Mouse (Mus musculus) heart, postnatal 0 days (tissue): ENCODE data around the gene Dmbt1. TPM values are rescaled to one million over a fixed set of nuclear protein-coding genes. Genes with fewer than 3 reads are reported as not detected.

Experiments used
- ATAC-seq: fragments of 200-750 bp; cut with Nextera tagmentation; 2 replicates; pipeline ENCODE4 v1.8.0; 2017; ENCODE audit warnings: low read depth, moderate number of reproducible peaks, moderate library complexity; ENCODE audit not compliant: insufficient read depth
- DNase-seq: peaks from one replicate; pipeline ENCODE4 v3.0.0-alpha.2; 2016; ENCODE audit warnings: low spot score
- H3K27ac ChIP-seq: fragments of 300-500 bp; sonication (generic); 2 replicates; pipeline ENCODE4 v1.5.1; 2014; ENCODE audit warnings: low read depth, mild to moderate bottlenecking
- H3K27me3 ChIP-seq: fragments of 300-500 bp; sonication (generic); 2 replicates; pipeline ENCODE4 v1.6.1; 2014; ENCODE audit warnings: low read length, mixed read lengths; ENCODE audit not compliant: control insufficient read depth, insufficient read depth
- H3K36me3 ChIP-seq: fragments of 300-500 bp; sonication (generic); replicated peaks from 2 replicates; pipeline ENCODE4 v1.6.1; 2014; ENCODE audit warnings: low read length, mixed read lengths; ENCODE audit not compliant: control insufficient read depth, insufficient read depth
- H3K4me1 ChIP-seq: fragments of 300-500 bp; sonication (generic); 2 replicates; pipeline ENCODE4 v1.6.1; 2014; ENCODE audit warnings: antibody characterized with exemption; ENCODE audit not compliant: control insufficient read depth, insufficient read depth
- H3K4me2 ChIP-seq: fragments of 300-500 bp; sonication (generic); 2 replicates; pipeline ENCODE4 v1.6.1; 2014; ENCODE audit warnings: low read depth, mild to moderate bottlenecking, low read length, moderate library complexity
- H3K4me3 ChIP-seq: fragments of 300-500 bp; sonication (generic); 2 replicates; pipeline ENCODE4 v1.5.1; 2014; ENCODE audit warnings: low read depth, low read length
- H3K9ac ChIP-seq: fragments of 300-500 bp; sonication (generic); replicated peaks from 2 replicates; pipeline ENCODE4 v1.6.1; 2014; ENCODE audit warnings: low read depth, low read length, mixed read lengths
- H3K9me3 ChIP-seq: fragments of 300-500 bp; sonication (generic); replicated peaks from 2 replicates; pipeline ENCODE4 v1.6.1; 2016; ENCODE audit warnings: low read length; ENCODE audit not compliant: control insufficient read depth
- CTCF ChIP-seq: IDR thresholded peaks from 2 replicates; pipeline ENCODE4 v1.5.1; 2016; ENCODE audit warnings: antibody characterized with exemption, control low read depth, low read depth
- EP300 ChIP-seq: IDR thresholded peaks from 2 replicates; pipeline ENCODE4 v1.6.1; 2016; ENCODE audit warnings: antibody characterized with exemption, low read depth
- WGBS: fragments of 180-500 bp; shearing (Covaris S2); extraction: QIAGEN DNeasy Blood & Tissue Kit; methylation state at CpG from one replicate; pipeline ENCODE4 v1.1.7; 2014; 5-methylcytosine and 5-hydroxymethylcytosine counted together
- polyA plus RNA-seq: library from polyadenylated mRNA; unstranded; fragments of >200 nt; fragmentation: Nextera tagmentation; extraction: Ambion mirVana; gene quantifications from 2 replicates; pipeline ENCODE4 v1.2.1, GENCODE M21; 2015
- total RNA-seq: library from RNA; depleted of rRNA; stranded (reverse); fragments of >200 nt; gene quantifications from 2 replicates; pipeline ENCODE4 v1.2.3, GENCODE M21; 2014; ENCODE audit warnings: low replicate concordance; rRNA removed

Dmbt1 gene
- total RNA-seq, result not detected in 2 replicates
- not detected in 2 replicates for polyA plus RNA-seq

GRCm38 (mm10) chr7:131031755-131032154 lies at the start of gene Dmbt1:
Dmbt1 (plus strand) TSS chr7:131032053.
- H3K4me1 ChIP-seq, result no peaks in the 10 kb centered on the region
- no peak within 1 kb of the TSS for H3K27ac ChIP-seq

DNA sequence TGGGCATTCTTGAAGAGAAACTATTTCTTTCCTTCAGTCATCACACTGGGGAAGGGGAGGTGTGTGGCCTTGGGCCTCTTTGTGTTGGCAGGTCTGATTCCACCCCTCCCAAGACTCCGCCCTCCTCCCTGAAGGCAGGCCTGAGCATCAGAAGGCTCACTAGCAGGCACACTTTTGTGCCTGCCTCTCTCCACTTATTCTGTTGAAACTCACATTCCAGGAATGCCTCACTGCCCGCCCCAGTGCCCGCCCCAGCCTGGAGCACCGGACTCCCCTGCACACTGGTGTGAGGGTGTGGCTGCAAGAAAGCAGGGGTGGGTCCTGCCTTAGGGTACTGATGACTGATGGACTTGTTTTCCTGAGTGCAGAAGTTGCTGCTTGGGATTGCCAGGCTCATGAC lies 49.5 kb upstream of the Dmbt1 start:
- no peak for TF ChIP-seq EP300
- no peak for TF ChIP-seq CTCF
- H3K4me1 ChIP-seq, result peaks cover 14% of the 10 kb centered on the region
- WGBS, result 37% methylated on average over 4 of the region's 4 CpGs
- no peak overlapping the region for H3K9ac ChIP-seq
- no peak overlapping the region for H3K4me2 ChIP-seq
- H3K27me3 ChIP-seq, result no peaks in the 10 kb centered on the region
- H3K4me3 ChIP-seq, result no peak overlapping the region
- peaks cover 22% of the 10 kb centered on the region for H3K36me3 ChIP-seq
- peak; percentile 29 for ATAC-seq
- no peaks in the 10 kb centered on the region for H3K9me3 ChIP-seq
- H3K27ac ChIP-seq, result no peak overlapping the region
- DNase-seq, result no peak

More at GRCm38 (mm10) chr7:131031755-131032154, at the start of gene Dmbt1:
- no peak for TF ChIP-seq EP300
- no peak for TF ChIP-seq CTCF
- Histone ChIP-seq H3K9me3 (no peaks in the 10 kb centered on the region), H3K4me3 (no peak within 1 kb of the TSS), H3K27me3 (no peaks in the 10 kb centered on the region), H3K9ac (no peak within 1 kb of the TSS), H3K36me3 (no peaks in the 10 kb centered on the region), H3K4me2 (no peak within 1 kb of the TSS)
- WGBS, result 78% methylated on average over 5 of the region's 5 CpGs
- no peak for DNase-seq
- ATAC-seq, result no peak

DNA sequence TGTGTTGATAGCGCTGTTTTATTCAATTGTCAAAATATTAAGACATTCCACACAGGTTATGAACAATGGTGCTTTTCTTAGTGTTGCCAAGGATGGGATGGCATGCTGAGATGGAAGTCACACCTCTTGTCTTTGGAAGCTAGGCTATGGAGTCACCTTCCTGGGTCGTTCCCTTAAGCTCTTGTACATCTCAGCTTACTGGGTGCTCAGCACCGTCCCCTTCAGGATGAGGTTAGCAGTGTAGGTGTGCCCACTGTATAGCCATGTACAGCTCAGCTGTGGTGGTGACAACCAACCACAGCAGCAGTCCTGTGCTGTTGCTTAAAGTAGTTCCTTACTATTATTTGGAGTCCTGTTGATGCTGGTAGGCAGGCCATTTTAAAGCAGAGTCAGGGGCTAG lies 49.0 kb upstream of the Dmbt1 start:
- no peak overlapping the region for H3K27ac ChIP-seq
- no peak for TF ChIP-seq EP300
- TF ChIP-seq CTCF, result no peak
- no peaks in the 10 kb centered on the region for H3K9me3 ChIP-seq
- ATAC-seq, result no peak
- no peak overlapping the region for H3K4me3 ChIP-seq
- H3K4me1 ChIP-seq, result peaks cover 10% of the 10 kb centered on the region
- 71% methylated on average over 3 of the region's 3 CpGs for WGBS
- DNase-seq, result no peak
- H3K4me2 ChIP-seq, result no peak overlapping the region
- peaks cover 22% of the 10 kb centered on the region for H3K36me3 ChIP-seq
- H3K27me3 ChIP-seq, result no peaks in the 10 kb centered on the region
- H3K9ac ChIP-seq, result no peak overlapping the region

DNA sequence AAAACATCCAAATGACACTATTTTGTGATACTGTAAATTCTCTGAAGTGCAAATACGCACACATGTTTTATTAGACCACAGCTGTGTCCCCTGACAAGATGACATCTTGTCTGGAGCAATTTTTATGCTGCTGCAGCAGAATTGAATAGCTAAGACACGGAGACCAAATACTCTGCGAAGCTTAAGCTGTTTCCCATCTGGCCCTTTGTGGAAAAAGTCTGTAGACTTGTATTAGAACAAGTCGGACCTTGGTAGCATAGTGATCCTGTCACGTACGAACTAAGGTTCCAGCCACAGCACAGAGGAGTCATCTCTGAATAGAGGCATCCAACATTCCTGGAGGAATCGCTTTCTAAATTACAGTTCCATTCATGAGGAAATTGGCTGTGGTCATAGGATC lies 47.6 kb upstream of the Dmbt1 start:
- 80% methylated on average over 7 of the region's 7 CpGs for WGBS
- Histone ChIP-seq H3K9ac (no peak overlapping the region), H3K4me1 (peaks cover 14% of the 10 kb centered on the region), H3K4me3 (no peak overlapping the region), H3K4me2 (no peak overlapping the region), H3K9me3 (no peaks in the 10 kb centered on the region), H3K36me3 (peaks cover 22% of the 10 kb centered on the region), H3K27me3 (no peaks in the 10 kb centered on the region), H3K27ac (no peak overlapping the region)
- no peak for TF ChIP-seq CTCF
- no peak for TF ChIP-seq EP300
- DNase-seq (no peak), ATAC-seq (no peak)

GRCm38 (mm10) chr7:130985193-130985592 lies 46.7 kb upstream of the Dmbt1 start:
- 88% methylated on average over 12 of the region's 12 CpGs for WGBS
- Histone ChIP-seq H3K27me3 (no peaks in the 10 kb centered on the region), H3K9ac (no peak overlapping the region), H3K36me3 (peaks cover 22% of the 10 kb centered on the region), H3K27ac (no peak overlapping the region), H3K9me3 (no peaks in the 10 kb centered on the region), H3K4me3 (no peak overlapping the region), H3K4me2 (no peak overlapping the region), H3K4me1 (peaks cover 17% of the 10 kb centered on the region)
- TF ChIP-seq EP300, result no peak
- DNase-seq (no peak), ATAC-seq (no peak)

DNA sequence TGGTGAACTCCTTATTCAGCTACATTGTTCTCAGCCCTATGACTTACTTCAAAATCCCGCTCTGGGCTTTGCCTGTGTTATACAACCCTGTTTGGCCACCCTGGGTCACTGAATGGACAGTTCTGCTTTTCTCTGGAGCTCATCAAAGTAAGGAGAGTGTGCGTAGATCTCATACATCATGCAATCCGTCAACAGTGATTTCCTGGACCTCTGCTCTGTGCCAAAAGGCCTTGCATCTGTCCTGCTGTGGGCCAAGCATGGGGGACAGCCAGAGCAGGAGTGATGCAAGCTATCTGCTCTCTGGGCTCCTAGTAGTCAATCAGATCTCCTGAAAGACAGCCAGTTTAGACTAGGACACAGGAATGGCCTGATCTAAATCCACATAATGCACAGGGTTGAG lies 46.1 kb upstream of the Dmbt1 start:
- WGBS, result 76% methylated on average over 3 of the region's 3 CpGs

More for the DNA sequence above, 46.1 kb upstream of the Dmbt1 start:
- Histone ChIP-seq H3K4me1 (peaks cover 17% of the 10 kb centered on the region), H3K4me2 (no peak overlapping the region), H3K4me3 (no peak overlapping the region), H3K36me3 (peaks cover 22% of the 10 kb centered on the region), H3K27ac (no peak overlapping the region), H3K9ac (no peak overlapping the region), H3K27me3 (no peaks in the 10 kb centered on the region), H3K9me3 (no peaks in the 10 kb centered on the region)
- ATAC-seq, result no peak
- TF ChIP-seq CTCF, result no peak
- no peak for DNase-seq
